Mouse (Mus musculus) neural tube, embryonic 12.5 days (tissue): ENCODE results near the gene Med25. TPM values are rescaled to one million over a fixed set of nuclear protein-coding genes. Genes with fewer than 3 reads are reported as not detected.
A peak's percentile ranks its signal among the peaks of the same experiment; 100 is the strongest.

Source experiments
- ATAC-seq: fragments of 200-750 bp; cut with Nextera tagmentation; 2 replicates; pipeline ENCODE4 v1.8.0; 2017; ENCODE audit warnings: low read depth, mild to moderate bottlenecking, moderate TSS enrichment, moderate library complexity; ENCODE audit not compliant: low FRiP score
- H3K27ac ChIP-seq: fragments of 300-500 bp; sonication (generic); 2 replicates; pipeline ENCODE4 v1.5.1; 2016
- H3K27me3 ChIP-seq: fragments of 300-500 bp; sonication (generic); replicated peaks from 2 replicates; pipeline ENCODE4 v1.6.1; 2016; ENCODE audit warnings: mild to moderate bottlenecking
- H3K36me3 ChIP-seq: fragments of 300-500 bp; sonication (generic); 2 replicates; pipeline ENCODE4 v1.6.1; 2016; ENCODE audit warnings: mild to moderate bottlenecking
- H3K4me1 ChIP-seq: fragments of 300-500 bp; sonication (generic); 2 replicates; pipeline ENCODE4 v1.6.1; 2016
- H3K4me2 ChIP-seq: fragments of 300-500 bp; sonication (generic); replicated peaks from 2 replicates; pipeline ENCODE4 v1.6.1; 2016; ENCODE audit warnings: mild to moderate bottlenecking
- H3K4me3 ChIP-seq: fragments of 300-500 bp; sonication (generic); 2 replicates; pipeline ENCODE4 v1.5.1; 2016
- H3K9ac ChIP-seq: fragments of 300-500 bp; sonication (generic); 2 replicates; pipeline ENCODE4 v1.6.1; 2016; ENCODE audit warnings: mild to moderate bottlenecking
- H3K9me3 ChIP-seq: fragments of 300-500 bp; sonication (generic); 2 replicates; pipeline ENCODE4 v1.6.1; 2016; ENCODE audit warnings: mild to moderate bottlenecking
- WGBS: fragments of 180-500 bp; shearing (Covaris S2); methylation state at CpG from one replicate; pipeline ENCODE4 v1.1.7; 2016; 5-methylcytosine and 5-hydroxymethylcytosine counted together
- polyA plus RNA-seq: library from polyadenylated mRNA; unstranded; fragments of >200 nt; fragmentation: Nextera tagmentation; extraction: Ambion mirVana; gene quantifications from 2 replicates; pipeline ENCODE4 v1.2.1, GENCODE M21; 2016

Med25 gene
- 156 and 158 TPM in 2 replicates for polyA plus RNA-seq

GRCm38 (mm10) chr7:44892276-44892921 is at the start of gene Med25:
TSS of gene Med25 (minus strand) at chr7:44892712.
- ATAC-seq: peak; percentile 68
- peak within 1 kb of the TSS; percentile 90 for H3K9ac ChIP-seq
- under 1% methylated on average over 56 of the region's 56 CpGs for WGBS
- peak within 1 kb of the TSS; percentile 79 for H3K4me3 ChIP-seq
- peaks cover 29% of the 10 kb centered on the region for H3K36me3 ChIP-seq
- no peaks in the 10 kb centered on the region for H3K27me3 ChIP-seq
- H3K9me3 ChIP-seq: no peaks in the 10 kb centered on the region
- H3K27ac ChIP-seq: peak within 1 kb of the TSS; percentile 75
- peaks cover 62% of the 10 kb centered on the region for H3K4me1 ChIP-seq
- H3K4me2 ChIP-seq: peak within 1 kb of the TSS; percentile 75

- no peak overlapping the region for H3K27ac ChIP-seq
- no peaks in the 10 kb centered on the region for H3K4me1 ChIP-seq
- no peaks in the 10 kb centered on the region for H3K27me3 ChIP-seq
- H3K9ac ChIP-seq: no peak overlapping the region
- WGBS: 91% methylated on average over 4 of the region's 4 CpGs
- ATAC-seq: no peak
- H3K36me3 ChIP-seq: no peaks in the 10 kb centered on the region
- H3K9me3 ChIP-seq: no peaks in the 10 kb centered on the region
- no peak overlapping the region for H3K4me2 ChIP-seq
- no peak overlapping the region for H3K4me3 ChIP-seq
These were observed 46.2 kb upstream of the Med25 start for GRCm38 (mm10) chr7:44938680-44939079.

- Histone ChIP-seq H3K4me2 (peak within 1 kb of the TSS; percentile 85), H3K4me1 (peaks cover 20% of the 10 kb centered on the region), H3K27ac (peak within 1 kb of the TSS; percentile 90), H3K9me3 (no peaks in the 10 kb centered on the region), H3K36me3 (peaks cover 12% of the 10 kb centered on the region), H3K9ac (peak within 1 kb of the TSS; percentile 95), H3K4me3 (peak within 1 kb of the TSS; percentile 94), H3K27me3 (no peaks in the 10 kb centered on the region)
- ATAC-seq: peak; percentile 99
- under 1% methylated on average over 84 of the region's 84 CpGs for WGBS
These were observed 37.0 kb upstream of the Med25 start, which contains the start of gene Ap2a1 for GRCm38 (mm10) chr7:44929204-44930151. TSS of gene Ap2a1 (minus strand) at chr7:44929496.

- H3K9ac ChIP-seq: peak overlapping the region; percentile 95
- H3K27me3 ChIP-seq: no peaks in the 10 kb centered on the region
- no peak for ATAC-seq
- WGBS: 0% methylated on average over 1 of the region's 1 CpGs
- peaks cover 20% of the 10 kb centered on the region for H3K36me3 ChIP-seq
- H3K4me1 ChIP-seq: peaks cover 20% of the 10 kb centered on the region
- H3K4me2 ChIP-seq: peak overlapping the region; percentile 85
- peak overlapping the region; percentile 94 for H3K4me3 ChIP-seq
- H3K9me3 ChIP-seq: no peaks in the 10 kb centered on the region
- no peak overlapping the region for H3K27ac ChIP-seq
These were observed 36.1 kb upstream of the Med25 start for GRCm38 (mm10) chr7:44928570-44928969.

GRCm38 (mm10) chr7:44925468-44925867 is 33.0 kb upstream of the Med25 start:
- H3K4me3 ChIP-seq: no peak overlapping the region
- no peaks in the 10 kb centered on the region for H3K9me3 ChIP-seq
- H3K9ac ChIP-seq: no peak overlapping the region
- no peak overlapping the region for H3K4me2 ChIP-seq
- no peak overlapping the region for H3K27ac ChIP-seq
- no peak for ATAC-seq
- peaks cover 43% of the 10 kb centered on the region for H3K36me3 ChIP-seq
- H3K4me1 ChIP-seq: peaks cover 17% of the 10 kb centered on the region
- WGBS: 78% methylated on average over 3 of the region's 3 CpGs
- H3K27me3 ChIP-seq: no peaks in the 10 kb centered on the region

DNA sequence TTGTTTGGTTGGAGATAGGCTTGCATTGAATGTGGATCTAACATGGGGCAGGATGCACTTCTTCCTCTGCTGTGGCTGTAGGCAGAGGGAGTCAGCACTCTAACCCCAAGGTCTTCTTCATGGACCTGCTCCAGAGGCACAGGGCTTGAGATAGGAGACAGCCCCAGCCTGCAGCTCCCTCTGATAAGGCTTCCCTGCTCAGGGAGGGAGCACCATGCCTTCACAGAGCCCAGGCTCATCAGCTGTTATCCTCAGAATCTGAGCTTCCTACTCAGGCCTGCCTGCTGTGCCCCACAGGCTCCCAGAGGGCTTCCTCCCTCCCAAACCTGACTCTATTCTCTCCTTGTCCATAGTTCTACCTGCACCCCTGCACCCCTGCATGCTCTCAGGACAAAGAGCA is 30.0 kb upstream of the Med25 start:
- Histone ChIP-seq H3K27me3 (no peaks in the 10 kb centered on the region), H3K9me3 (no peaks in the 10 kb centered on the region), H3K4me2 (no peak overlapping the region), H3K36me3 (peaks cover 56% of the 10 kb centered on the region), H3K9ac (no peak overlapping the region), H3K27ac (no peak overlapping the region), H3K4me3 (no peak overlapping the region), H3K4me1 (peaks cover under 1% of the 10 kb centered on the region; the same call in 1 of the 2 replicates)
- no peak for ATAC-seq

DNA sequence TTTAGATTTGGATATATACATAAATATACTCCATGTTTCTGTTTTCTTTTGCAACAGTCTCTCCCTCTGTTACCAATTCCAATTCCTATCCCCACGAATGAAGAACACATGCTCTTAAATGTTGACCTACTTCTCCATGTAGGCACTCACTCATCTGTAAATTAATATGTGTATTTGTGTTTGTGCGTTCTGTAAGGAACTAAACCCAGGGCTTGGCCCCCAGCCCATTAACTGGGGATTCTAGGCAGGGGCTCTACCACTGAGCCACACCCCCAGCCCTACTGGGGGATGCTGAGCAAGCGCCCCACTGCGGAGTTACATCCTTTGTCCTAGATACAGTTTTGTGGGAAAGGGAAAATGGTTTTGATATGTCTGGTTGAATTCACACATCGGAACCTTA is 26.6 kb upstream of the Med25 start:
- Histone ChIP-seq H3K27ac (no peak overlapping the region), H3K36me3 (peaks cover 64% of the 10 kb centered on the region), H3K27me3 (no peaks in the 10 kb centered on the region), H3K9me3 (no peaks in the 10 kb centered on the region), H3K4me2 (no peak overlapping the region), H3K9ac (no peak overlapping the region), H3K4me3 (no peak overlapping the region), H3K4me1 (no peaks in the 10 kb centered on the region)
- WGBS: 94% methylated on average over 5 of the region's 5 CpGs
- no peak for ATAC-seq

GRCm38 (mm10) chr7:44918219-44918618 is 25.7 kb upstream of the Med25 start:
- no peak for ATAC-seq
- Histone ChIP-seq H3K4me3 (no peak overlapping the region), H3K36me3 (peaks cover 65% of the 10 kb centered on the region), H3K27me3 (no peaks in the 10 kb centered on the region), H3K9me3 (no peaks in the 10 kb centered on the region), H3K4me2 (no peak overlapping the region), H3K4me1 (no peaks in the 10 kb centered on the region), H3K9ac (no peak overlapping the region), H3K27ac (no peak overlapping the region)
- 85% methylated on average over 3 of the region's 3 CpGs for WGBS

DNA sequence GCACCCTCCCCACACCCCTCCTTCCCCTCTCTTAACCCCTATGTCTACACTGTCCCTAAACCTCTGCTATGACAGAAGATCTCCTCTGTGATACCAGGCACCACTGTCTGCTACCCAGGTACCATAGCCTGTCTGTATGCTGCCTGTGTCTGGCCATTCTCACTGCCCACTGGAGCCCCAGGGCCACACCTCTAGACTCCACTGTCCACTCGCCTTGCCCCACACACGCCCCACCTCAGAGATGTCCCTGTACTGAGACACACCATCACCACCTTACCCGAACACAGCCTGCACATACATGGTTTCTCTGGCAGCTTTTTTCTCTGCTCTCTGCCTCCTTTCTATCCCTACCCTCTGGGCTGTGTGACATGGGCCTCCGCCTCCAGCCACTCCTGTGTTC is 24.4 kb upstream of the Med25 start:
- no peak for ATAC-seq
- H3K9ac ChIP-seq: no peak overlapping the region

DNA sequence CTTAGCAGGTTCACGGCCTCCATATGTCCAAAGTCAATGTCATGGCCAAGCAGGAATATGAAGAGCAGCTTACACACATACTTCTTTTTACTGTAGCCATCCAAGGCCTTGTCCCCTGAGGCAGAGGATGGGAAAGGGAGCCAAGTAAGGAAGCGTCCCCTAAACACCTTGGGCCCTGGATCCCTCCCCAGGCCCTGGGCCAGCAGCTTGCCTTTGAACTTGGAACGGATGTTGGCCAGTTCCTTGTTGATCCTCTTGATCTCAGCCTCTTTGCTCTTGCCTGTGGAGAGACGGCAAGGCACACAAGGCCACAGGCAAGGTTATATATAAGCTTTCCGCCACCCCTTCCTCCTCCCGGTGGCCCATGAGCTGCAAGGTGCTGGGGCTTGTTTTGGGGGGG is 23.7 kb upstream of the Med25 start:
- no peaks in the 10 kb centered on the region for H3K4me1 ChIP-seq
- no peak overlapping the region for H3K4me2 ChIP-seq
- ATAC-seq: no peak
- H3K9me3 ChIP-seq: no peaks in the 10 kb centered on the region
- 91% methylated on average over 6 of the region's 6 CpGs for WGBS
- no peaks in the 10 kb centered on the region for H3K27me3 ChIP-seq
- H3K9ac ChIP-seq: no peak overlapping the region
- H3K36me3 ChIP-seq: peaks cover 61% of the 10 kb centered on the region
- H3K4me3 ChIP-seq: no peak overlapping the region
- H3K27ac ChIP-seq: no peak overlapping the region

More for the DNA sequence above, 24.4 kb upstream of the Med25 start:
- no peaks in the 10 kb centered on the region for H3K4me1 ChIP-seq
- H3K27ac ChIP-seq: no peak overlapping the region
- H3K4me2 ChIP-seq: no peak overlapping the region
- no peaks in the 10 kb centered on the region for H3K9me3 ChIP-seq
- no peak overlapping the region for H3K4me3 ChIP-seq
- 93% methylated on average over 4 of the region's 4 CpGs for WGBS
- H3K27me3 ChIP-seq: no peaks in the 10 kb centered on the region
- peaks cover 61% of the 10 kb centered on the region for H3K36me3 ChIP-seq

- ATAC-seq: no peak
- 95% methylated on average over 9 of the region's 9 CpGs for WGBS
These were observed 22.8 kb upstream of the Med25 start for GRCm38 (mm10) chr7:44915314-44915713.

GRCm38 (mm10) chr7:44914396-44914795 is 21.9 kb upstream of the Med25 start:
- Histone ChIP-seq H3K4me1 (no peaks in the 10 kb centered on the region), H3K27ac (no peak overlapping the region), H3K9ac (no peak overlapping the region), H3K4me3 (no peak overlapping the region), H3K27me3 (no peaks in the 10 kb centered on the region), H3K36me3 (peaks cover 67% of the 10 kb centered on the region), H3K4me2 (no peak overlapping the region), H3K9me3 (no peaks in the 10 kb centered on the region)
- 93% methylated on average over 2 of the region's 2 CpGs for WGBS
- ATAC-seq: no peak

More at GRCm38 (mm10) chr7:44915314-44915713, 22.8 kb upstream of the Med25 start:
- H3K9me3 ChIP-seq: no peaks in the 10 kb centered on the region
- no peaks in the 10 kb centered on the region for H3K27me3 ChIP-seq
- peaks cover 64% of the 10 kb centered on the region for H3K36me3 ChIP-seq
- no peaks in the 10 kb centered on the region for H3K4me1 ChIP-seq
- no peak overlapping the region for H3K9ac ChIP-seq
- no peak overlapping the region for H3K4me2 ChIP-seq
- no peak overlapping the region for H3K27ac ChIP-seq
- no peak overlapping the region for H3K4me3 ChIP-seq
